Mouse (Mus musculus) embryo, embryonic 11.5 days (tissue): Measurements from ENCODE around the gene Rras.
A peak's percentile ranks its signal among the peaks of the same experiment; 100 is the strongest.

ENCODE experiments used
- DNase-seq: peaks from one replicate; pipeline ENCODE4 v3.0.0-alpha.2; 2012; ENCODE audit warnings: low read depth, low spot score

Rras gene

GRCm38 (mm10) chr7:45025601-45026220 lies 8.0 kb downstream of the Rras start:
- no peak for DNase-seq

- no peak for DNase-seq
Measured at GRCm38 (mm10) chr7:45026256-45026655, 8.5 kb downstream of the Rras start.

- DNase-seq = no peak
Measured at GRCm38 (mm10) chr7:45027761-45028160, 10.0 kb downstream of the Rras start.

- no peak for DNase-seq
Measured at GRCm38 (mm10) chr7:45028351-45028750, 10.6 kb downstream of the Rras start.

GRCm38 (mm10) chr7:45029995-45030394 lies 12.2 kb downstream of the Rras start:
- no peak for DNase-seq

- DNase-seq = no peak
Measured at GRCm38 (mm10) chr7:45030857-45031256, 13.1 kb downstream of the Rras start.

GRCm38 (mm10) chr7:45033722-45034359 lies 16.1 kb downstream of the Rras start:
- no peak for DNase-seq

- DNase-seq = no peak
Measured at GRCm38 (mm10) chr7:45035631-45036030, 17.9 kb downstream of the Rras start.

GRCm38 (mm10) chr7:45036702-45037101 lies 18.9 kb downstream of the Rras start:
- no peak for DNase-seq

- no peak for DNase-seq
Measured at GRCm38 (mm10) chr7:45037720-45038361, 20.1 kb downstream of the Rras start.

GRCm38 (mm10) chr7:45038411-45038810 lies 20.6 kb downstream of the Rras start:
- DNase-seq = no peak

GRCm38 (mm10) chr7:45040851-45041250 lies 23.1 kb downstream of the Rras start:
- DNase-seq = no peak

- no peak for DNase-seq
Measured at GRCm38 (mm10) chr7:45043307-45043706, 25.5 kb downstream of the Rras start.

- no peak for DNase-seq
Measured at GRCm38 (mm10) chr7:45045741-45046140, 28.0 kb downstream of the Rras start.

GRCm38 (mm10) chr7:45046853-45047350 lies 29.1 kb downstream of the Rras start:
- DNase-seq = no peak

GRCm38 (mm10) chr7:45047491-45047890 lies 29.7 kb downstream of the Rras start:
- no peak for DNase-seq

GRCm38 (mm10) chr7:45048001-45048890 lies 30.5 kb downstream of the Rras start:
- no peak for DNase-seq

GRCm38 (mm10) chr7:45048923-45049657 lies 31.3 kb downstream of the Rras start:
- no peak for DNase-seq

GRCm38 (mm10) chr7:45050945-45051600 lies 33.3 kb downstream of the Rras start:
- peak; percentile 77 for DNase-seq

GRCm38 (mm10) chr7:45051601-45051974 lies 33.8 kb downstream of the Rras start:
- no peak for DNase-seq
